Comparison of ENCODE assay signal across 32 mouse cellular contexts in the genomic region with DNA sequence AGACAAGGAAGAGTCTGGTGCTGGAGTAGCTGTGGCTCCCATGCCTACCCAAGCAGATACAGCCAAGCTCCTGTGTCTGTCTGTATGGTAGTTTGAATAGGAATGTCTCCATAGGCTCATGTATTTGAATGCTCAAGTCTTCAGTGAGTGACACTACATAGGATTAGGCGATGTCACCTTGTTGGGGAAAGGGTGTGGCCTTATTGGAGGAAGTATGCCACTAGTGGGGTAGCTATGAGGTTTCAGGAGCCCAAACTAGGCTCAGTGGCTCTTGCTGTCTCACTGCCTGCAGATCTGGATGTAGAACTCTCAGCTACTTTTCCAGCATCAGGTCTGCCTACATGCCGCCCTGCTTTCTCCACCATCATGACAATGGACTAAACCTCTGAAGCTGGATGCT.
"Had no signal": no experiment of that assay in that cellular context is flagged by ENCODE, and none has a peak within 500 bp of the region (broad histone marks: within the 10 kb centered on the region; RNA-seq: fewer than 3 reads in every experiment).

No protein-coding gene starts in this region.

- H3K27ac ChIP-seq: heart, embryonic 10.5 days; heart, embryonic 13.5 days; heart, embryonic 15.5 days; hindbrain, embryonic 10.5 days; hindbrain, embryonic 12.5 days; hindbrain, embryonic 13.5 days; hindbrain, embryonic 14.5 days; hindbrain, embryonic 15.5 days; hindbrain, postnatal 0 days; intestine, embryonic 15.5 days; kidney, embryonic 15.5 days; kidney, postnatal 0 days had no signal

- H3K27me3 ChIP-seq: heart, embryonic 12.5 days; heart, embryonic 13.5 days; heart, embryonic 15.5 days; hindbrain, embryonic 12.5 days; hindbrain, embryonic 13.5 days; hindbrain, embryonic 15.5 days; intestine, embryonic 15.5 days had no signal

- DNase-seq: heart, postnatal 10 days; heart, postnatal 4 days; kidney, adult 11 months; kidney, adult 18-20 months; kidney, adult 2 months; kidney, adult 8-10 months; kidney, adult 9 months; kidney, postnatal 10 days; kidney, postnatal 14 days; kidney, postnatal 25 days; kidney, postnatal 36 days; kidney, postnatal 4 days; layer of hippocampus, adult 9-11 months; layer of hippocampus, postnatal 36 days had no signal

- H3K9ac ChIP-seq: heart, embryonic 12.5 days; heart, embryonic 13.5 days; heart, embryonic 15.5 days; hindbrain, embryonic 12.5 days; hindbrain, embryonic 13.5 days; hindbrain, embryonic 14.5 days; hindbrain, embryonic 15.5 days; intestine, embryonic 15.5 days; kidney, embryonic 15.5 days had no signal

- H3K4me3 ChIP-seq: heart, embryonic 10.5 days; heart, embryonic 12.5 days; heart, embryonic 13.5 days; heart, embryonic 15.5 days; hindbrain, embryonic 10.5 days; hindbrain, embryonic 12.5 days; hindbrain, embryonic 13.5 days; hindbrain, embryonic 15.5 days; intestine, embryonic 15.5 days; kidney, embryonic 15.5 days had no signal

- ATAC-seq: hindbrain, embryonic 16.5 days; hindbrain, postnatal 0 days; inflammation-experienced regulatory T-cells, adult 6 months; intestine, embryonic 15.5 days; intestine, embryonic 16.5 days; intestine, postnatal 0 days had no signal

- H3K9me3 ChIP-seq: heart, embryonic 10.5 days; heart, embryonic 12.5 days; heart, embryonic 13.5 days; heart, embryonic 15.5 days; hindbrain, embryonic 10.5 days; hindbrain, embryonic 12.5 days; hindbrain, embryonic 13.5 days; hindbrain, embryonic 15.5 days; intestine, embryonic 15.5 days; kidney, embryonic 15.5 days had no signal

- H3K36me3 ChIP-seq: heart, embryonic 10.5 days; heart, embryonic 12.5 days; heart, embryonic 13.5 days; heart, embryonic 15.5 days; hindbrain, embryonic 10.5 days; hindbrain, embryonic 12.5 days; hindbrain, embryonic 13.5 days; hindbrain, embryonic 15.5 days; intestine, embryonic 15.5 days; kidney, embryonic 15.5 days had no signal

- H3K4me2 ChIP-seq: heart, embryonic 11.5 days; heart, embryonic 12.5 days; heart, embryonic 13.5 days; heart, embryonic 15.5 days; hindbrain, embryonic 12.5 days; hindbrain, embryonic 13.5 days; hindbrain, embryonic 14.5 days; hindbrain, embryonic 15.5 days; intestine, embryonic 15.5 days; kidney, embryonic 15.5 days had no signal

- H3K4me1 ChIP-seq: heart, embryonic 12.5 days; heart, embryonic 13.5 days; heart, embryonic 15.5 days; hindbrain, embryonic 15.5 days; intestine, embryonic 15.5 days had no signal
